Mouse (Mus musculus) inflammation-experienced regulatory T-cells (primary cell): Measurements from ENCODE around the gene Tmem121b. TPM values are rescaled to one million over a fixed set of nuclear protein-coding genes. Genes with fewer than 3 reads are reported as not detected.

Source experiments
- polyA plus RNA-seq, 2 experiments: library from polyadenylated mRNA; unstranded; fragments of 100-300 nt; shearing (Covaris generic); gene quantifications; one replicate each; pipeline ENCODE4 v1.2.1; 2017

Gene Tmem121b
- 1 to 10 TPM; 1.8 to 5.3 TPM for polyA plus RNA-seq

GRCm38 (mm10) chr6:120493374-120494181, at the start of gene Tmem121b:
Tmem121b (minus strand) TSS chr6:120493807.

GRCm38 (mm10) chr6:120531020-120531965, 37.7 kb upstream of the Tmem121b start, which contains the start of gene Hdhd5:
Hdhd5 (minus strand) TSS chr6:120531319.

DNA sequence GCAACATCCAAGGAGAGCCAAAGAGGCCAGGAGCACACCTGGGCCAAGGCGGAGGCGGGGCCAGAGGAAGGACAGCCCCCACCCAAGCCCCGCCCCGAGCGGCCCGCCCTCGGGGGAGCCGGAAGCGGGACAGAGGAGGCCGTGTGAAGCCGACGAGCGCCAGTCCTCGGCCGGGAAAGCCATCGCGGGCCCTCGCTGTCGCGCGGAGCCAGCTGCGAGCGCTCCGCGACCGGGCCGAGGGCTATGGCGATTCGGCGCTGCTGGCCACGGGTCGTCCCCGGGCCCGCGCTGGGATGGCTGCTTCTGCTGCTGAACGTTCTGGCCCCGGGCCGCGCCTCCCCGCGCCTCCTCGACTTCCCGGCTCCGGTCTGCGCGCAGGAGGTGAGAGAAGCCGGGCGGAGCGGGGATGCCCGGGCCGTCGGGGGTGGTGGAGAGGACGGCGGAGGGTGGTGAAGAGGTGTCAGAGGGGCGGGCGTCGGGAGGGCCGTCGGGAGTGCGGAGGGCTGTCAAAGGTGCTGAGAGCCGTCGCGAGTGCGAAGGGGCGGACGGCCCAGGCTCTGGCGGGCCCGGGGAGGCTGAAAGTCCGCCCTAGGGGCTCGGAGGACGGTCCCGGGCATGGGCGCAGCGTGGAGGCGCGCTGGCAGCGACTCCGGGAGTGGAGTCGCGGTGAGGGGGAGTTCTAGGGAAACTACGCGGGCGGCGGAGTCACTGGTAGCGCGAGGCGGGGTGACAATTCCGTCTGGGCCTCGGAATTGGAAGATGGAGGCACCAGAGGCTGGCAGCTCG, 30.3 kb downstream of the Tmem121b start, which contains the start of gene Il17ra:
Gene Il17ra, plus strand, starts transcription at position 162 of the 786 bp plus-strand sequence.

Other genes with a start within 250 kb of the Tmem121b start
- not detected for gene D330020A13Rik, start 199.4 kb downstream of the Tmem121b start, polyA plus RNA-seq
- under 1 TPM; 0.30 to 0.69 TPM for gene B4galnt3, start 199.2 kb downstream of the Tmem121b start, polyA plus RNA-seq
- gene Kdm5a, start 129.7 kb downstream of the Tmem121b start, polyA plus RNA-seq = 10 to 100 TPM; 90.4 to 90.5 TPM
- 10 to 100 TPM in 1 of 2 experiments, 1 to 10 TPM in 1; 8.4 to 11.4 TPM for gene Ccdc77, start 129.4 kb downstream of the Tmem121b start, polyA plus RNA-seq
- 100 to 1,000 TPM; 125 to 177 TPM for gene Il17ra, start 30.6 kb downstream of the Tmem121b start, polyA plus RNA-seq
- 100 to 1,000 TPM; 110 to 129 TPM for gene Hdhd5, start 37.5 kb upstream of the Tmem121b start, polyA plus RNA-seq
- 1 to 10 TPM; 1.1 to 4.3 TPM for gene Cecr2, start 172.6 kb upstream of the Tmem121b start, polyA plus RNA-seq